Mouse (Mus musculus): ENCODE results near the gene Lrrc8b. TPM values are rescaled to one million over a fixed set of nuclear protein-coding genes. Genes with fewer than 3 reads are reported as not detected.

Lrrc8b gene
- total RNA-seq, 1 experiment = 3.4 TPM

DNA sequence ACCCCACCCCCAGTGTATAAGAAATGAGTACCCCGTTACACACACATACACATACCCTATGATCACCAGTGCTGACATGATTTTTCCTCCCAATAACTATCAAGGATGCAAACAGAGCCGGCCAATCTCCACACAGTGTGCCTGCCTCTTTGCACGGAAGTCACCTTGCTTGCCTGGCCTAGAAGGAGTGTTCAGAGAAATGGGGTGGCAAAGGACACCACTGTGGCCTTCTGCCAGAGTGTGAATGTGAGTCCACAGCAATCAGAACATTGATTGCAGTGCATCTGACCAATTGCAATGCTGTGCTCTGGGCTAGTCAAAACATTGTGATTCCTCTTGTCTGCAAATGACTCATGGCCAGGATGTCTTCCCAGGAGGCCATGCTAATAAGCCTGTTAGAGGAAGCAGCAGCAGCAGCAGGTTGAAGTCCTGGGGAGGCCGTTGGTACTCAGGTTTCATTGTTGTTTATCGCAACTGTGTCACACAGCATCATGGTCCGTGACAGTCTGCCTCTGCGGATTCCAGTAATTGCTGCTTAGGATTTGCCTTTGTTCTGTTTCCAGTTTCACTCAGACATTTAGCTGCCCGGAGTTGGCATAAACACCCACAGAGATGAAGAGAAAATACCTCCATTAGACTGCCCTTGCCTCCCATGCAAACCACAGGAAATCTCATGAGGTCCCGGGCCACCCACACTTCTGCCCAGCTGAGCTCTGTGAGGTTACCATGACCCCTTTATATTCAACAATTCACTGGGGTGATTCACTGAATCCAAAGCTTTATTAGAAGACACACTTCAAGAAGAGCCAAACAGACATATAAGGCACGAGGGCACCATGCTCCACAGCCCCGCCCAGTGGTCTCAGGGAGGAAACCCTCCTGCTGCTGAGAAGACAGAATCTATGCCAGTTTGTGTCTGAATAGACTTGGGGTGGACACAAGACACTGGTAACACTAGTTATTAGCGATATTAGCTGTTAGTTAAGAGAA is 84.9 kb downstream of the Lrrc8b start:
- no peak for DNase-seq (ENCODE audit: low read depth, low spot score)
- no peaks in the 10 kb centered on the region for H3K9me3 ChIP-seq (ENCODE audit: control insufficient read depth, insufficient read depth, low read depth, low read length)
- TF ChIP-seq MAFK (IDR thresholded peaks at IDR 0.05; ENCODE audit: insufficient read depth, low read depth, low read length) (no peak), ZNF384 (IDR thresholded peaks at IDR 0.05; ENCODE audit: low read depth, low read length) (no peak), ZC3H11A (IDR thresholded peaks at IDR 0.05; ENCODE audit: borderline replicate concordance, low read depth, low read length) (no peak), CHD2 (IDR thresholded peaks at IDR 0.05; ENCODE audit: low read depth, low read length) (no peak), HCFC1 (IDR thresholded peaks at IDR 0.05; ENCODE audit: borderline replicate concordance, insufficient read depth, low read length) (no peak)
- no peaks in the 10 kb centered on the region for H3K36me3 ChIP-seq (ENCODE audit: control insufficient read depth, insufficient read depth, low read length, poor library complexity, severe bottlenecking)
- in situ Hi-C loops (cut with MboI; ENCODE audit: low sequenced_read_pairs in 2 of 2, unreplicated experiment in 2 of 2) = no loop called here
- peaks cover 8 to 31% of the 10 kb centered on the region in 2 experiments; a peak in 3 of 4 replicates for H3K4me1 ChIP-seq (ENCODE audit: control insufficient read depth in 2 of 2, insufficient read depth in 2 of 2, low read length in 2 of 2, poor library complexity in 1 of 2)
- no peak overlapping the region for H3K4me3 ChIP-seq (ENCODE audit: insufficient read depth in 1 of 2, low read depth in 1 of 2, low read length in 2 of 2, poor library complexity in 1 of 2, severe bottlenecking in 1 of 2)
- H3K27ac ChIP-seq (ENCODE audit: insufficient read depth, low read depth, low read length, poor library complexity, severe bottlenecking) = no peak overlapping the region
- no peak overlapping the region for H3K9ac ChIP-seq (ENCODE audit: insufficient read depth, low read depth, low read length, poor library complexity, severe bottlenecking)

- Histone ChIP-seq H3K9ac (ENCODE audit: insufficient read depth, low read depth, low read length, poor library complexity, severe bottlenecking) (no peak overlapping the region), H3K27ac (ENCODE audit: insufficient read depth, low read depth, low read length, poor library complexity, severe bottlenecking) (no peak overlapping the region), H3K4me3 (ENCODE audit: insufficient read depth in 1 of 2, low read depth in 1 of 2, low read length in 2 of 2, poor library complexity in 1 of 2, severe bottlenecking in 1 of 2) (no peak overlapping the region), H3K4me1 (ENCODE audit: control insufficient read depth in 2 of 2, insufficient read depth in 2 of 2, low read length in 2 of 2, poor library complexity in 1 of 2) (peaks cover 5 to 30% of the 10 kb centered on the region in 2 experiments; a peak in 2 of 4 replicates), H3K36me3 (ENCODE audit: control insufficient read depth, insufficient read depth, low read length, poor library complexity, severe bottlenecking) (no peaks in the 10 kb centered on the region), H3K9me3 (ENCODE audit: control insufficient read depth, insufficient read depth, low read depth, low read length) (no peaks in the 10 kb centered on the region)
- in situ Hi-C loops (cut with MboI; ENCODE audit: low sequenced_read_pairs in 2 of 2, unreplicated experiment in 2 of 2) = no loop called here
- no peak for DNase-seq (ENCODE audit: low read depth, low spot score)
- TF ChIP-seq CHD2 (IDR thresholded peaks at IDR 0.05; ENCODE audit: low read depth, low read length) = no peak
- TF ChIP-seq HCFC1 (IDR thresholded peaks at IDR 0.05; ENCODE audit: borderline replicate concordance, insufficient read depth, low read length) = no peak
- no peak for TF ChIP-seq ZNF384 (IDR thresholded peaks at IDR 0.05; ENCODE audit: low read depth, low read length)
- TF ChIP-seq ZC3H11A (IDR thresholded peaks at IDR 0.05; ENCODE audit: borderline replicate concordance, low read depth, low read length) = no peak
- TF ChIP-seq MAFK (IDR thresholded peaks at IDR 0.05; ENCODE audit: insufficient read depth, low read depth, low read length) = no peak
These were observed 85.6 kb downstream of the Lrrc8b start for GRCm38 (mm10) chr5:105501136-105501535.

- in situ Hi-C loops (cut with MboI; ENCODE audit: low sequenced_read_pairs in 2 of 2, unreplicated experiment in 2 of 2) = no loop called here
- H3K27ac ChIP-seq (ENCODE audit: insufficient read depth, low read depth, low read length, poor library complexity, severe bottlenecking) = no peak overlapping the region
- no peaks in the 10 kb centered on the region for H3K36me3 ChIP-seq (ENCODE audit: control insufficient read depth, insufficient read depth, low read length, poor library complexity, severe bottlenecking)
- H3K4me3 ChIP-seq (ENCODE audit: insufficient read depth in 1 of 2, low read depth in 1 of 2, low read length in 2 of 2, poor library complexity in 1 of 2, severe bottlenecking in 1 of 2) = no peak overlapping the region
- no peak overlapping the region for H3K9ac ChIP-seq (ENCODE audit: insufficient read depth, low read depth, low read length, poor library complexity, severe bottlenecking)
- H3K4me1 ChIP-seq (ENCODE audit: control insufficient read depth in 2 of 2, insufficient read depth in 2 of 2, low read length in 2 of 2, poor library complexity in 1 of 2) = no peaks in the 10 kb centered on the region
- no peak for TF ChIP-seq ZC3H11A (IDR thresholded peaks at IDR 0.05; ENCODE audit: borderline replicate concordance, low read depth, low read length)
- no peak for TF ChIP-seq HCFC1 (IDR thresholded peaks at IDR 0.05; ENCODE audit: borderline replicate concordance, insufficient read depth, low read length)
- TF ChIP-seq ZNF384 (IDR thresholded peaks at IDR 0.05; ENCODE audit: low read depth, low read length) = no peak
- no peak for TF ChIP-seq CHD2 (IDR thresholded peaks at IDR 0.05; ENCODE audit: low read depth, low read length)
- no peak for TF ChIP-seq MAFK (IDR thresholded peaks at IDR 0.05; ENCODE audit: insufficient read depth, low read depth, low read length)
- no peak for DNase-seq (ENCODE audit: low read depth, low spot score)
- no peaks in the 10 kb centered on the region for H3K9me3 ChIP-seq (ENCODE audit: control insufficient read depth, insufficient read depth, low read depth, low read length)
These were observed 93.2 kb downstream of the Lrrc8b start for GRCm38 (mm10) chr5:105508813-105509212.

GRCm38 (mm10) chr5:105512297-105512696 is 96.7 kb downstream of the Lrrc8b start:
- TF ChIP-seq ZC3H11A (IDR thresholded peaks at IDR 0.05; ENCODE audit: borderline replicate concordance, low read depth, low read length) (no peak), CHD2 (IDR thresholded peaks at IDR 0.05; ENCODE audit: low read depth, low read length) (no peak), MAFK (IDR thresholded peaks at IDR 0.05; ENCODE audit: insufficient read depth, low read depth, low read length) (no peak), HCFC1 (IDR thresholded peaks at IDR 0.05; ENCODE audit: borderline replicate concordance, insufficient read depth, low read length) (no peak), ZNF384 (IDR thresholded peaks at IDR 0.05; ENCODE audit: low read depth, low read length) (no peak)
- no peaks in the 10 kb centered on the region for H3K9me3 ChIP-seq (ENCODE audit: control insufficient read depth, insufficient read depth, low read depth, low read length)
- no peak overlapping the region for H3K4me3 ChIP-seq (ENCODE audit: insufficient read depth in 1 of 2, low read depth in 1 of 2, low read length in 2 of 2, poor library complexity in 1 of 2, severe bottlenecking in 1 of 2)
- in situ Hi-C loops (cut with MboI; ENCODE audit: low sequenced_read_pairs in 2 of 2, unreplicated experiment in 2 of 2) = no loop called here
- DNase-seq (ENCODE audit: low read depth, low spot score) = no peak
- H3K36me3 ChIP-seq (ENCODE audit: control insufficient read depth, insufficient read depth, low read length, poor library complexity, severe bottlenecking) = no peaks in the 10 kb centered on the region
- no peaks in the 10 kb centered on the region for H3K4me1 ChIP-seq (ENCODE audit: control insufficient read depth in 2 of 2, insufficient read depth in 2 of 2, low read length in 2 of 2, poor library complexity in 1 of 2)
- H3K27ac ChIP-seq (ENCODE audit: insufficient read depth, low read depth, low read length, poor library complexity, severe bottlenecking) = no peak overlapping the region
- H3K9ac ChIP-seq (ENCODE audit: insufficient read depth, low read depth, low read length, poor library complexity, severe bottlenecking) = no peak overlapping the region

All from ES-E14 (cell line).